Mouse (Mus musculus) liver, postnatal 0 days (tissue): Measurements from ENCODE around the gene Rimbp3. TPM values are rescaled to one million over a fixed set of nuclear protein-coding genes. Genes with fewer than 3 reads are reported as not detected.
A peak's percentile ranks its signal among the peaks of the same experiment; 100 is the strongest.

ENCODE experiments used
- ATAC-seq: fragments of 200-750 bp; cut with Nextera tagmentation; 2 replicates; pipeline ENCODE4 v1.8.0; 2017; ENCODE audit warnings: mild to moderate bottlenecking, moderate library complexity
- DNase-seq: peaks from one replicate; pipeline ENCODE4 v3.0.0-alpha.2; 2016
- H3K27ac ChIP-seq: fragments of 300-500 bp; sonication (generic); 2 replicates; pipeline ENCODE4 v1.5.1; 2014; ENCODE audit warnings: antibody characterized with exemption, moderate library complexity, mild to moderate bottlenecking, low read depth
- H3K27me3 ChIP-seq: fragments of 300-500 bp; sonication (generic); 2 replicates; pipeline ENCODE4 v1.6.1; 2014; ENCODE audit warnings: low read length, control low read depth, mixed read lengths; ENCODE audit not compliant: insufficient read depth
- H3K36me3 ChIP-seq: fragments of 300-500 bp; sonication (generic); replicated peaks from 2 replicates; pipeline ENCODE4 v1.6.1; 2014; ENCODE audit warnings: mild to moderate bottlenecking, control low read depth, low read length, moderate library complexity, mixed read lengths; ENCODE audit not compliant: insufficient read depth
- H3K4me1 ChIP-seq: fragments of 300-500 bp; sonication (generic); 2 replicates; pipeline ENCODE4 v1.6.1; 2014; ENCODE audit warnings: antibody characterized with exemption, mild to moderate bottlenecking, control low read depth; ENCODE audit not compliant: insufficient read depth
- H3K4me2 ChIP-seq: fragments of 300-500 bp; sonication (generic); 2 replicates; pipeline ENCODE4 v1.6.1; 2014; ENCODE audit warnings: low read depth, mild to moderate bottlenecking, low read length, moderate library complexity, mixed read lengths
- H3K4me3 ChIP-seq: fragments of 300-500 bp; sonication (generic); 2 replicates; pipeline ENCODE4 v1.5.1; 2014; ENCODE audit warnings: low read depth, low read length
- H3K9ac ChIP-seq: fragments of 300-500 bp; sonication (generic); replicated peaks from 2 replicates; pipeline ENCODE4 v1.6.1; 2014; ENCODE audit warnings: mild to moderate bottlenecking, moderate library complexity
- H3K9me3 ChIP-seq: fragments of 300-500 bp; sonication (generic); 2 replicates; pipeline ENCODE4 v1.6.1; 2016; ENCODE audit warnings: mild to moderate bottlenecking, control low read depth, low read length, mixed read lengths
- CTCF ChIP-seq: sonication (generic); IDR thresholded peaks from 2 replicates; pipeline ENCODE4 v1.5.1; 2016; ENCODE audit warnings: antibody characterized with exemption, low read depth
- EP300 ChIP-seq: IDR thresholded peaks from 2 replicates; pipeline ENCODE4 v1.6.1; 2016; ENCODE audit warnings: antibody characterized with exemption, low read depth, mild to moderate bottlenecking
- WGBS: fragments of 180-500 bp; shearing (Covaris S2); extraction: QIAGEN DNeasy Blood & Tissue Kit; methylation state at CpG from one replicate; pipeline ENCODE4 v1.1.7; 2014; ENCODE audit not compliant: insufficient replicate concordance; 5-methylcytosine and 5-hydroxymethylcytosine counted together
- polyA plus RNA-seq: library from polyadenylated mRNA; unstranded; fragments of >200 nt; fragmentation: Nextera tagmentation; extraction: Ambion mirVana; gene quantifications from 2 replicates; pipeline ENCODE4 v1.2.1, GENCODE M21; 2015

Gene Rimbp3
- polyA plus RNA-seq, 1 experiment from 2014 or later: not detected

DNA sequence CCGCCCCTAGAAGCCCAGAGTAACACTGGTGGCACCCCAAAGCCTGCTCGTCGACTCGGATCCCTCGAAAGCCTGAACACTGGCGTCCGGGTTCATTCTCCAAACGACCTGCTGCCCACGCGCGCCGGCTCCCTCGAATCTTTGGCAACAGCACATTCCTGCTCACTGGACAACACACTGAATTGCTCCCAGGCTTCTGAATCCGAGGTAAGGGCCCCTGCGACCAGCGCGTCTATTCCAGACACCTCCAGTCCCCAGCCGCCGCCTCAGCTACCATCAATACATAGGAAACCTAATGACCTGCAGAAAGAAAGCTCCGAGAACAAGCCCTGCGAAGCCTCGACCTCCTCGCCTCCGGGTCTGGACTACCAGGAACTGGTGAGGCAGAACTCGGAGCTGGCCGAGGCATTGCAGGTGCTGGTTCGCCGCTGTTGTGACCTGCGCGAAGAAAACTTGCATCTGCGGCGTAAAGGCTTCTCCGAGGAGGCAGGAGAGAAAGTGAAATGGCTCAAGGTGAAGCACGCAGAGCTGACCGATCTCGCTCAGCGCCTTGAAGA lies 1.1 kb downstream of the Rimbp3 start:
- peak overlapping the region; percentile 98 for H3K4me2 ChIP-seq
- no peak for TF ChIP-seq EP300
- TF ChIP-seq CTCF: no peak
- ATAC-seq: peak; percentile 32
- H3K36me3 ChIP-seq: no peaks in the 10 kb centered on the region
- no peaks in the 10 kb centered on the region for H3K9me3 ChIP-seq
- H3K27ac ChIP-seq: no peak overlapping the region
- H3K27me3 ChIP-seq: peaks cover 23% of the 10 kb centered on the region
- peak overlapping the region; percentile 58 for H3K4me3 ChIP-seq
- WGBS: 2% methylated on average over 37 of the region's 37 CpGs
- peak overlapping the region; percentile 58 for H3K9ac ChIP-seq
- H3K4me1 ChIP-seq: peaks cover 22% of the 10 kb centered on the region
- DNase-seq: no peak

DNA sequence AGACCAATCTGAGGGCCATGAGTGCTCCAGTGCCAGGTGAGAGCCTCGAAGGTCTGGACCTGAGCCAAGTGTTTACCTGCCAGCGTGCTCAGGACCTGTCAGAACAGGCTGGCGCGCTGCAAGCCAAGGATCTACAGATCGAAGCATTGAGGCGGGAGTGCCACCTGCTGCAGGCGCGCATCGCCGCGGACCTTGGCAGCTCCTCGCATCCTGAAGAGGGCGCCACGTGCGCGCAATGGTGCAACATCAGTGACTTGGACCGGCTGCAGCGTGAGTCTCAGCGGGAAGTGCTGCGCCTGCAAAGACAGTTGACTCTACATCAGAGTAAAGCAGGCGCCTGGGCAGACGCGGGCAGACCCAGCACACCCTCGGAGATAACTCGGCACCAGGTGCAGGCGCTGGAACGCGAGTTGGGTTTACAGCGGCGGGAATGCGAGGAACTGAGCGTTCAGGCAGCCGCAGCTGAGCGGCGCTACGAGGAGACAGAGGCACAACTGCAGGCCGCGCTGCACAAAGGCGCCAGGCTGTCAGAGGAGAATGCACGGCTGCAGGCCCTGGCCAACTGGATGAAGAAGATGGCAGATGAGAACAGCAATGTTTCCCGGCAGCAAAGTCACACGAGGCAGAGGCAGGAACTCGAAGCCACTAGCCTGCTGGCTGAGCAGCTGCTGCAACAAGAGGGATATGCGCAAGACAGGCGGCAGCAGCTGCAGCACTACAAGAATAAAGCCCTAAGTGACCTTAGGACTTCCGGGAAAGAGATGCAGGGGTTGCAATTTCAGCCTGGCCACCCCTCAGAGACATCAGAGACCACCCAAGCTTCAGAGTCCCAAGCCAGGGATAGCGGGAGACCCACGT lies 1.8 kb downstream of the Rimbp3 start:
- H3K9ac ChIP-seq: peak overlapping the region; percentile 30; the same call in 1 of the 2 replicates
- peak overlapping the region; percentile 58 for H3K4me3 ChIP-seq
- H3K36me3 ChIP-seq: no peaks in the 10 kb centered on the region
- TF ChIP-seq EP300 (no peak), CTCF (peak; percentile 96)
- H3K4me1 ChIP-seq: peaks cover 22% of the 10 kb centered on the region
- 9% methylated on average over 48 of the region's 48 CpGs for WGBS
- peak overlapping the region; percentile 98 for H3K4me2 ChIP-seq
- H3K27ac ChIP-seq: no peak overlapping the region
- H3K27me3 ChIP-seq: peaks cover 23% of the 10 kb centered on the region
- H3K9me3 ChIP-seq: no peaks in the 10 kb centered on the region
- peak; percentile 91 for DNase-seq
- peak; percentile 76 for ATAC-seq

DNA sequence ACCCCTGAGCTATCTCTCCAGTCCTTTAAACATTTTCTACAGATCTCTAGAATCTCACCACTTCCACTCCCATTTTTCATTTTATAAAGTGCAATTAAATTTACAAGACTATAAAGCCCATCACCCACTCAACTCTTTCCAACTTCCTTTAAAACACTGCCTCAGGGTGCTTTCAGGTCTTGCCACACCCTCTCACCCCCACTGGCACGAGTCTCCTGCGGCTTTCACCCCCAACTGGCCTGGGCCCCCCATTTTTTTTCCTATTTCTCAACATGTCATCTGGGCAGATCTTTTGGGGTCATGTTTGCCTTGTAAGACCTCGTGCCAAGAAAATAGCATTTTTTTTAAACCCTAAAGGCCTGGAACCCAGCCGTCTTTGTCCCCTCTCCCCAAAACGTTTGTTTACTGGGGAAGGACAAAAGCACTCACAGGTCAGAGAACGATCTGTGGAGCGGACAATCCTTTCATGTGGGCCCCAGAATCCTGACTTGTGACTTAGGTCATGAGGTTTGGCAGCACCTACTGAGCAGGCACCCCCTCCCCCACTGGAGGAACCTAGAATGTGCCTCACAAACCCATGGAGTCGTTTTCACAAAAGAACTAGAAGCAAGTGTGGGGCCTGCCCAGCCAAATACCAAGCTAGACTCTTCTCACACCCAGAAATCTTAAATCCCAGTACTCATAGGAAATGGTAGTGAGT lies 8.7 kb downstream of the Rimbp3 start:
- Histone ChIP-seq H3K9ac (no peak overlapping the region), H3K4me1 (peaks cover 13% of the 10 kb centered on the region; the same call in 1 of the 2 replicates), H3K27ac (no peak overlapping the region), H3K4me2 (no peak overlapping the region), H3K9me3 (no peaks in the 10 kb centered on the region), H3K27me3 (0 out of 2 replicates have a peak, but pooled peaks cover 3% of the 10 kb centered on the region), H3K36me3 (no peaks in the 10 kb centered on the region), H3K4me3 (no peak overlapping the region)
- TF ChIP-seq EP300: no peak
- TF ChIP-seq CTCF: no peak
- WGBS: 39% methylated on average over 8 of the region's 8 CpGs
- DNase-seq (no peak), ATAC-seq (no peak)

DNA sequence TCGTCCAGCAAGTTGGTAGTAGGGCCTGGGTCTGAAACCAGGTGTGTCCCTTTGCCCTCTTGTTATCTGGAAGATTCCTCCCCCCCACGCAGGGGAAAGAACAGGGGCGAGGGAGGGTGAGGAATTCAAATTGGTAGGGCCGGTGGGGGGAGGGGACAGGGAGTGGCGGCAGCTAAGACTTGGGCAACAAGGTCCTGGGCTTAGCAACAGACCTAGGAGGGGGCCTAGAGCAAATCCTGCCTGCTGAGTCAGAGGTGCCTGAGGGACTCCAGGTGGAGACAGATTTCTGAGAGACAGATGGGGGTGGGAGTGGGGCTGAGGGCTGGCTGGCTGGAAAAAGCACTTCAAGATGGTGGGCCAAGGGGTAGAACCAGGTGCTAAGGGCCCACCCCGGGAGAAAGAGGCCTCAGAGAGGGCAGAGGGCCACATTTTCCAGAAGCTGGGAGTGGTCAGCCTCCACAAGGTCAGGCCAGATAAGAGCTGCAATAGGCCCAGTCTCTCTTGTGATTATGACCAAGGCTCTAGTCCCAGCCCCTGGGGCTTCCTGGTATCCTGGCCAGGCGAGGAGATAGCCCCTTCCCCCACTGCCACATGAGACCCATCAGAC lies 11.8 kb downstream of the Rimbp3 start:
- no peak overlapping the region for H3K9ac ChIP-seq
- no peak overlapping the region for H3K4me2 ChIP-seq

DNA sequence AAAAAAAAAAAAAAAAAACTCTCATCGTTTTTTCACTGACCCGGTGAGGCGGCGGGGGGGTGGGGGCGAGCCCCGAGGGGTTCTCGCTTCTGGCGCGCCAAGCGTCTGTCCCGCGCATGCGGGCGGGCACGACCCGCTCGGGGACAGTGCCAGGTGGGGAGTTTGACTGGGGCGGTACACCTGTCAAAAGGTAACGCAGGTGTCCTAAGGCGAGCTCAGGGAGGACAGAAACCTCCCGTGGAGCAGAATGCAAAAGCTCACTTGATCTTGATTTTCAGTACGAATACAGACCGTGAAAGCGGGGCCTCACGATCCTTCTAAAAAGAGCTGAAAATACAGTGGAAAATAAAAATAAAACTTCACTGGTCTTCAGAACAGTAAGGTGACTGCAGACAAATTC lies 13.8 kb downstream of the Rimbp3 start:
- TF ChIP-seq CTCF: no peak
- no peak for TF ChIP-seq EP300
- H3K36me3 ChIP-seq: no peaks in the 10 kb centered on the region
- no peak overlapping the region for H3K4me3 ChIP-seq
- no peak overlapping the region for H3K27ac ChIP-seq
- H3K9me3 ChIP-seq: no peaks in the 10 kb centered on the region
- WGBS: 42% methylated on average over 25 of the region's 25 CpGs
- peak; percentile 94 for DNase-seq
- H3K27me3 ChIP-seq: no peaks in the 10 kb centered on the region
- peaks cover 10% of the 10 kb centered on the region; the same call in 1 of the 2 replicates for H3K4me1 ChIP-seq
- no peak overlapping the region for H3K9ac ChIP-seq
- ATAC-seq: peak; percentile 100
- no peak overlapping the region for H3K4me2 ChIP-seq

More for the DNA sequence above, 11.8 kb downstream of the Rimbp3 start:
- ATAC-seq: no peak
- H3K4me3 ChIP-seq: no peak overlapping the region
- H3K4me1 ChIP-seq: peaks cover 13% of the 10 kb centered on the region; the same call in 1 of the 2 replicates
- H3K36me3 ChIP-seq: no peaks in the 10 kb centered on the region
- TF ChIP-seq EP300: no peak
- peak; percentile 29 for DNase-seq
- H3K27ac ChIP-seq: no peak overlapping the region
- H3K9me3 ChIP-seq: no peaks in the 10 kb centered on the region
- 24% methylated on average over 7 of the region's 7 CpGs for WGBS
- no peaks in the 10 kb centered on the region for H3K27me3 ChIP-seq

DNA sequence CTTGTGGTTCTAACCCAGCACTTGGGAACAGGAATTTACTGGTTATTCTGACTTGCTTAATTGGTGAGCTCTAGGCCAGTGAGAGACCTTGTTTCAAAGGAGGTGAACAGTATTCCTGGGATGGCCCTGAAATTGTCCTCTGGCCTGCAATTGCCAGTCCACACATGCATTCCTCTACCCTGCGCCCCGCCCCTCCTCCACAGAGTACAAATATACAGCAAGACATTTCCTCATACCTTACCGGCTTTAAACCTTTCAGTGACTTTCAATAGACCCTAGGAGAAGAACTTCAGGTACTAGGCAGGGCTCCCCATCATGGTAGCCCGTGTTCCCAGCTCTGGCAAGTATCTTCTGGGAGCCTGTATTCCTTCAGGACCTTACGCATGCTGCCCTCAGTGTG lies 17.2 kb downstream of the Rimbp3 start:
- Histone ChIP-seq H3K4me2 (no peak overlapping the region), H3K27me3 (no peaks in the 10 kb centered on the region), H3K36me3 (no peaks in the 10 kb centered on the region), H3K9me3 (no peaks in the 10 kb centered on the region), H3K9ac (no peak overlapping the region), H3K27ac (no peak overlapping the region), H3K4me1 (0 out of 2 replicates have a peak, but pooled peaks cover 3% of the 10 kb centered on the region), H3K4me3 (no peak overlapping the region)
- no peak for DNase-seq
- no peak for TF ChIP-seq CTCF
- TF ChIP-seq EP300: no peak
- 78% methylated on average over 5 of the region's 5 CpGs for WGBS
- no peak for ATAC-seq
